Mouse (Mus musculus): Measurements from ENCODE around the gene Gpi1. TPM values are rescaled to one million over a fixed set of nuclear protein-coding genes. Genes with fewer than 3 reads are reported as not detected.

The Gpi1 gene
- polyA plus RNA-seq, 1 experiment from 2014 or later, result 277 TPM

GRCm38 (mm10) chr7:34250738-34251137, 20.6 kb upstream of the Gpi1 start, which contains the start of gene Gm6096:
Gene Gm6096 (plus strand): TSS chr7:34251038.
- no peaks in the 10 kb centered on the region for H3K27me3 ChIP-seq
- H3K4me2 ChIP-seq (replicated peaks), result no peak within 1 kb of the TSS
- no peaks in the 10 kb centered on the region for H3K9me3 ChIP-seq
- peaks cover 76% of the 10 kb centered on the region for H3K36me3 ChIP-seq
- no peak for ATAC-seq (ENCODE audit: low FRiP score, low read depth)
- no peaks in the 10 kb centered on the region for H3K4me1 ChIP-seq
- 93% methylated on average over 7 of the region's 7 CpGs for WGBS
- H3K9ac ChIP-seq, result no peak within 1 kb of the TSS
- H3K27ac ChIP-seq, result no peak within 1 kb of the TSS
- no peak within 1 kb of the TSS for H3K4me3 ChIP-seq

- Histone ChIP-seq H3K4me1 (no peaks in the 10 kb centered on the region), H3K4me2 (replicated peaks) (no peak overlapping the region), H3K27me3 (no peaks in the 10 kb centered on the region), H3K36me3 (peaks cover 82% of the 10 kb centered on the region), H3K9me3 (no peaks in the 10 kb centered on the region), H3K9ac (no peak overlapping the region), H3K4me3 (no peak overlapping the region), H3K27ac (no peak overlapping the region)
- no peak for ATAC-seq (ENCODE audit: low FRiP score, low read depth)
- WGBS, result 89% methylated on average over 3 of the region's 3 CpGs
Measured at GRCm38 (mm10) chr7:34246870-34247499, 16.8 kb upstream of the Gpi1 start.

GRCm38 (mm10) chr7:34242176-34242575, 12.0 kb upstream of the Gpi1 start:
- no peaks in the 10 kb centered on the region for H3K27me3 ChIP-seq
- H3K9ac ChIP-seq, result no peak overlapping the region
- 93% methylated on average over 11 of the region's 11 CpGs for WGBS
- no peak overlapping the region for H3K27ac ChIP-seq
- H3K4me1 ChIP-seq, result no peaks in the 10 kb centered on the region
- no peak overlapping the region for H3K4me3 ChIP-seq
- H3K9me3 ChIP-seq, result no peaks in the 10 kb centered on the region
- peaks cover 81% of the 10 kb centered on the region for H3K36me3 ChIP-seq
- ATAC-seq (ENCODE audit: low FRiP score, low read depth), result no peak
- no peak overlapping the region for H3K4me2 ChIP-seq (replicated peaks)

DNA sequence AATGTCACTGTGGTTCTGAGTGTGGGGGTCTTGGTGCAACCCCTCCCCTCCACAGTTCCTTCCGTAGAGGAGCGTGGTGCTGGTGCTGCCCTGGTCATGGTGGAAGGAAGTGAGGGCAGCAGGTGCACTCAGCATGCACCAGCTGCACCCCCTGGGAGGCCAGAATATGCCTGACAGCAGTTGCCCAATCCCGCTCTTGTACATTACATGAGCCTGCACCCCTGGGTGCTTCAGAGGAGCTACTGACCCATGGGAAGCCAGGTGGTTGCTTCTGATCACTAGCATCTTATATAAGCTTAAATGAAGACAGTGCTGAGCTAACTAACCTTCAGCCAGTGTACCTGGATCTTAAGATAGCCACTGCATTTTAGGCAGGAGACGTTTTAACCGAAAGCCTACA, 8.0 kb upstream of the Gpi1 start:
- H3K27me3 ChIP-seq, result no peaks in the 10 kb centered on the region
- no peak overlapping the region for H3K4me2 ChIP-seq (replicated peaks)
- no peak overlapping the region for H3K27ac ChIP-seq
- ATAC-seq (ENCODE audit: low FRiP score, low read depth), result no peak
- H3K4me1 ChIP-seq, result peaks cover 5% of the 10 kb centered on the region; the same call in 1 of the 2 replicates
- H3K9ac ChIP-seq, result no peak overlapping the region
- H3K36me3 ChIP-seq, result peaks cover 62% of the 10 kb centered on the region
- no peak overlapping the region for H3K4me3 ChIP-seq
- no peaks in the 10 kb centered on the region for H3K9me3 ChIP-seq
- 90% methylated on average over 5 of the region's 5 CpGs for WGBS

DNA sequence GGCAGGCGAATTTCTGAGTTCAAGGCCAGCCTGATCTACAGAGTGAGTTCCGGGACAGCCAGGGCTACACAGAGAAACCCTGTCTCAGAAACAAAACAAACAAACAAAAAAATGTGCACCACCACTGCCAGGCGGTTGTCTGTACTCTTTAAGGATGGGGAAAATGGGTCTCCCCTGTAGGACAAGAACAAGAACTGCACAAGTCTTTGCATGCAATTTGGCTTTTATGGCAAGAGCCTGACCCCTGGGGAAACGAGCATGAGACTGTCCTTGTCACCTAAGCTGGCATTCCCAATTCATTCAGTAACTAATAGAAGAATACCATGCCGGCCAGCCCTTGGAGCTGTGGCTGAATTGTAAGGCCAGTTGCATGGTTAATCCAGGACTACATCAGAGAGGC, 5.5 kb upstream of the Gpi1 start:
- Histone ChIP-seq H3K9ac (no peak overlapping the region), H3K4me1 (peaks cover 8% of the 10 kb centered on the region; the same call in 1 of the 2 replicates), H3K36me3 (peaks cover 42% of the 10 kb centered on the region), H3K4me2 (replicated peaks) (no peak overlapping the region), H3K4me3 (no peak overlapping the region), H3K27me3 (no peaks in the 10 kb centered on the region), H3K27ac (no peak overlapping the region), H3K9me3 (no peaks in the 10 kb centered on the region)
- 80% methylated on average over 5 of the region's 5 CpGs for WGBS
- no peak for ATAC-seq (ENCODE audit: low FRiP score, low read depth)

- Histone ChIP-seq H3K27ac (peak overlapping the region; percentile 92), H3K4me1 (peaks cover 10% of the 10 kb centered on the region; the same call in 1 of the 2 replicates), H3K9me3 (no peaks in the 10 kb centered on the region), H3K4me2 (replicated peaks) (peak overlapping the region; percentile 69), H3K4me3 (peak overlapping the region; percentile 49), H3K36me3 (peaks cover 37% of the 10 kb centered on the region), H3K27me3 (no peaks in the 10 kb centered on the region), H3K9ac (peak overlapping the region; percentile 59)
- WGBS, result 2% methylated on average over 17 of the region's 17 CpGs
- no peak for ATAC-seq (ENCODE audit: low FRiP score, low read depth)
Measured at GRCm38 (mm10) chr7:34234610-34235561, 4.8 kb upstream of the Gpi1 start.

- peaks cover 29% of the 10 kb centered on the region for H3K36me3 ChIP-seq
- ATAC-seq (ENCODE audit: low FRiP score, low read depth), result peak; percentile 96
- H3K4me3 ChIP-seq, result peak overlapping the region; percentile 49
- H3K4me1 ChIP-seq, result peaks cover 14% of the 10 kb centered on the region
- H3K9ac ChIP-seq, result peak overlapping the region; percentile 63
- H3K27me3 ChIP-seq, result no peaks in the 10 kb centered on the region
- WGBS, result under 1% methylated on average over 46 of the region's 46 CpGs
- H3K27ac ChIP-seq, result peak overlapping the region; percentile 92
- H3K4me2 ChIP-seq (replicated peaks), result peak overlapping the region; percentile 69
- H3K9me3 ChIP-seq, result no peaks in the 10 kb centered on the region
Measured at GRCm38 (mm10) chr7:34233909-34234609, 3.9 kb upstream of the Gpi1 start.

DNA sequence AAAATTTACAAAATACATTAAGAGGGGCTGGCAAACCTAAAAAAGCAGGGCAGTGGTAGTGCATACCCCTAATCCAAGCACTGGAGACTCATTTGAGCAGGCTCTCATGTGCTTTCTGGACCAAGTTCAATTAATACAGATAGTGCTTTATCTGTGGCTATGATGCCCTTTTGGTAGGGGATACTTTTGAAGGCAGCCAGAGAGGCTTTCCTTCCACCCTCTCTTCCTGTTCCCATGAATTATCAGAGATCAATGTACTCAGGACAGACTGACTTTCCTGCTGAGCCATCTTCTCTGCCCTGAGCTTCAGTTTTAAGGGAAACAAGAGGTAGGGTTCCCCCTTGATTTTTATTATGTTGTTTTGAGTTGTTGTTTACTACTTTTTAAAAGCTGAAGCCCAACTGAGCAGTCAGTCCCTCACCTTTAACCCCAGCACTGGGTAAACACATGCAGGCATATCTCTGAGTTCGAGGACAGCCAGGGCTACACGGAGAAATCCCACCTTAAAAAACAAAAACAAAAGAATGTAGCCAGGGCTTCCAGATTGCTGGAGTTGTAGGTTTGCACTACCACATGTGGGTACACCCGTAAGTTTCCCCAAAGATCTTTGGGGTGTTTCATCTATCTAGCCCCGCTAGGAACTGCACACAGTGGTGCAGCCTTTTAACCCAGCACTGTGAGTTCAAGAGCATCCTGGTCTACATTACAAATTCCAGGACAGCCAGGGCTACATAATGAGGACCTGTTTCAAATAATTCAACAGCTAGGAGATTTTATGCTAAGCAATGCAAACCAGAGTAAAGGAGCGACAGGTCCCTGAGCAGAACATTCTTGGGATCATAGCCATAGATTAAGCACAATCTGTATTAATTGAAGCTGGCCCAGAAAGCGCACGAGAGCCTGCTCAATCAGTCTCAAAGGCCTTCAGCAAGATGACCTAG, 2.9 kb upstream of the Gpi1 start:
- H3K4me3 ChIP-seq, result peak overlapping the region; percentile 49
- peak overlapping the region; percentile 63 for H3K9ac ChIP-seq
- ATAC-seq (ENCODE audit: low FRiP score, low read depth), result no peak
- 42% methylated on average over 7 of the region's 7 CpGs for whole genome bisulfite sequencing
- peak overlapping the region; percentile 69 for H3K4me2 ChIP-seq (replicated peaks)
- H3K27ac ChIP-seq, result peak overlapping the region; percentile 92
- H3K9me3 ChIP-seq, result no peaks in the 10 kb centered on the region
- peaks cover 24% of the 10 kb centered on the region for H3K4me1 ChIP-seq
- H3K27me3 ChIP-seq, result no peaks in the 10 kb centered on the region
- peaks cover 25% of the 10 kb centered on the region for H3K36me3 ChIP-seq

DNA sequence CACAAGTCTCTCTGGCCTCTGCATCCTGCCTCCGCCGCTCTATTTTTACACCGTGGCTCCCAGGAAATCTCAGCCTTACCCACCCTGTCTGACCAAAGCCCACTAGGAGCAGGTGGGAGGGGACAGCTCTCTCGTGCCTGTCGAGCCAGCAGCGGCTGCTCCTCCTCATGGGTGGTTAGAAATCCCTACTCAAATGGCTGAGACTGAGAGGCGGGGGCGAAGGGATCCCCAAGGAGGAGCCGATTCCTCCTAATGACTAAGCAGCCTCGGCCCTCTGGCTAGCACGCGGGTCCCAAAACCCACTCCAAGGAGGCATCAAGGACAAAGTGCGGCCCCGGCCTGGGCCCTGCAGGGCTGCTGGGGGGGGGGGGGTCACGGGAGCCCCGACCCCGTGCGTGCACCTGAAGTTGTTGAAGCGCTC, 435 bp downstream of the Gpi1 start:
- H3K4me1 ChIP-seq, result peaks cover 42% of the 10 kb centered on the region
- peak overlapping the region; percentile 92 for H3K4me2 ChIP-seq (replicated peaks)
- peak overlapping the region; percentile 82 for H3K9ac ChIP-seq
- no peaks in the 10 kb centered on the region for H3K27me3 ChIP-seq
- WGBS, result 0% methylated on average over 19 of the region's 19 CpGs
- peak overlapping the region; percentile 79 for H3K4me3 ChIP-seq
- peak; percentile 12; the same call in 1 of the 2 replicates for ATAC-seq (ENCODE audit: low FRiP score, low read depth)
- H3K36me3 ChIP-seq, result peaks cover 40% of the 10 kb centered on the region
- H3K27ac ChIP-seq, result peak overlapping the region; percentile 84
- no peaks in the 10 kb centered on the region for H3K9me3 ChIP-seq

- Histone ChIP-seq H3K9ac (peak overlapping the region; percentile 82), H3K27me3 (no peaks in the 10 kb centered on the region), H3K36me3 (peaks cover 45% of the 10 kb centered on the region), H3K4me2 (replicated peaks) (peak overlapping the region; percentile 92), H3K4me3 (peak overlapping the region; percentile 79), H3K9me3 (no peaks in the 10 kb centered on the region), H3K4me1 (peaks cover 42% of the 10 kb centered on the region), H3K27ac (peak overlapping the region; percentile 84; the same call in 1 of the 2 replicates)
- 20% methylated on average over 5 of the region's 5 CpGs for WGBS
- ATAC-seq (ENCODE audit: low FRiP score, low read depth), result no peak
Measured at GRCm38 (mm10) chr7:34229153-34229552, 983 bp downstream of the Gpi1 start.

DNA sequence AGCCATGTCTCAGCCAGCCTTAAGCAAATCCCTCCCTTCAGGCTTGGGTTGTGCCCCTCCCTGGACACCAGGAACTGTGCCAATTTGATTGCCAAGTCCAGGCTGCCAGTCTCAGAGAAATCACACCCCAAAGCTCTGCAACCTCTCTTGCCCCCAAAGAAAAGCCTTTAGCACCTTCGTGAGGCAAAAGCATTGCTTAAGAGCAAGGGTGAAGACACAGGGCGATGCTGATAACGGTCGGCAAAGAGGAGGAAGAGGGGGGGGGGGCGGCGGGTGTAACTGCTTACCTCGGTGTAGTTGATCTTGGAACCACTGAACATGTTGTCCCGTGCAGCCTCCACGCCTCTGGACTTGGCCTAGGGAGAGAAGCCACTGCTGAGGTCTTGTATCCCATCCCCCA, 1.5 kb downstream of the Gpi1 start:
- peak overlapping the region; percentile 79 for H3K4me3 ChIP-seq
- H3K9me3 ChIP-seq, result no peaks in the 10 kb centered on the region
- peak overlapping the region; percentile 82 for H3K9ac ChIP-seq
- H3K4me1 ChIP-seq, result peaks cover 42% of the 10 kb centered on the region
- no peak for ATAC-seq (ENCODE audit: low FRiP score, low read depth)
- 61% methylated on average over 8 of the region's 9 CpGs for WGBS
- no peak overlapping the region for H3K27ac ChIP-seq
- H3K27me3 ChIP-seq, result no peaks in the 10 kb centered on the region
- H3K36me3 ChIP-seq, result peaks cover 50% of the 10 kb centered on the region
- peak overlapping the region; percentile 92 for H3K4me2 ChIP-seq (replicated peaks)
